Mouse (Mus musculus): Measurements from ENCODE around the gene Coa5.

GRCm38 (mm10) chr1:37368125-37368524, 61.8 kb downstream of the Coa5 start:
- TF ChIP-seq POLR2A (IDR thresholded peaks at IDR 0.05; ENCODE audit: borderline replicate concordance, low read depth, low read length): no peak
- no peak for TF ChIP-seq CTCF (IDR thresholded peaks at IDR 0.05; ENCODE audit: low read depth, low read length)
